Mouse (Mus musculus): ENCODE data around the gene Kcnk4. TPM values are rescaled to one million over a fixed set of nuclear protein-coding genes. Genes with fewer than 3 reads are reported as not detected.

Gene Kcnk4
- total RNA-seq, 2 experiments from 2014 or later: not detected

DNA sequence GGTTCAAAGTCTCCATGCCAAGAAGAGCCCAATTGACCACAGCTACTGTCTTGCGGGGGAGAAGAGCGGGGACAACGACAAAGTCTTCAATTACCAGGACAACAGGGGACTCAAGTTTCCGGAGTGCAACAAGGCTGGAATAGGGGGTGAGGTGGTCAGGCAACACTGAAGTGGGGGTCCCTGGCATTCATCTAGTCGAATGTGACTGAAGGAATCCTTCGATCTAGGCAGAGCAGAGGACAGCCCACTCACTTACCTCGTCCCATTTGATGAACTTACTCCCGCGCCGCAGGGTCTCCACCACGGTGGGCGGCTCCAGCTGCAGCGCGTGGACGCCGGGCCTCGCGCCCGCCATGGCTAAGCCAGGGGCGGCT lies 35.0 kb upstream of the Kcnk4 start:
- ATAC-seq (replicated peaks; ENCODE audit: poor library complexity): no peak

- no peak for ATAC-seq (replicated peaks; ENCODE audit: poor library complexity)
Measured at GRCm38 (mm10) chr19:6968491-6969271, 34.4 kb upstream of the Kcnk4 start.

- no peak for ATAC-seq (replicated peaks; ENCODE audit: poor library complexity)
Measured at GRCm38 (mm10) chr19:6956461-6956860, 22.1 kb upstream of the Kcnk4 start.

DNA sequence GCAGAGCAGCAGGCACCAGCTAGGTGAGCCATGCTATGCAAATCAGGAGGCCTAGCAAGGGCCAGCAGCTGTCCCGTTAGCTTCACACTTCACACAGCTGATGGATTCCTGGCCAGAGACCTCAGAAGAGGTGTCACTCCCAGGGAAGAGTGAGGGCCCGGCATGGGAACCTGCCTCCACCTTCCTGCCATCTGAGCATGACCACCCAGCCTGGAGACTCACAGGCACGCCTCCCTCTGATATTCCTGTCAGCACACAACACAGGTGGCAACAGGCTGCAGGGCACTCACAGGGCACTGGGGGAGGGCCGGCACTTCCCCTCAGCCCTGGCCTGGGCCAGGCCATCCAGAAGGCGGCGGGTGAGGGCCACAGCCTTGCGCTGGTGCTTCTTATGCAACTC lies 21.1 kb upstream of the Kcnk4 start:
- no peak for ATAC-seq (replicated peaks; ENCODE audit: poor library complexity)

GRCm38 (mm10) chr19:6954046-6954445 lies 19.7 kb upstream of the Kcnk4 start:
- ATAC-seq (replicated peaks; ENCODE audit: poor library complexity): no peak

DNA sequence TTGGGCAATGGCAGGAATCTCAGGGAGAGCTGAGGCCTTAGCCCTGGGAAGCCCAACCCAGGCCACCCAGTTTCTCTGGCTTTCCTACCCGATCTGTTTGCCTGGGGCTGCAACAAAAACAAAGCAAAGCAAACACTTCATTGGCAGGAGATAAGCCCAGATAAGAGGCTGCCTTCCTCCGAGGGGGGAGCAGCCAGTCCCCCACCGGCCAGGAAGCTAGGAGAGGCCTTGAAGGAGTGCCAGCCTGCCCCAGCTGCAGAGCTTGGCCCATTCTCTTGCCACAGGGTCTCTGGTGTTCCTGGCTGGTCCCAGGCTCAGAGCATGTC lies 18.4 kb upstream of the Kcnk4 start:
- no peak for ATAC-seq (replicated peaks; ENCODE audit: poor library complexity)

DNA sequence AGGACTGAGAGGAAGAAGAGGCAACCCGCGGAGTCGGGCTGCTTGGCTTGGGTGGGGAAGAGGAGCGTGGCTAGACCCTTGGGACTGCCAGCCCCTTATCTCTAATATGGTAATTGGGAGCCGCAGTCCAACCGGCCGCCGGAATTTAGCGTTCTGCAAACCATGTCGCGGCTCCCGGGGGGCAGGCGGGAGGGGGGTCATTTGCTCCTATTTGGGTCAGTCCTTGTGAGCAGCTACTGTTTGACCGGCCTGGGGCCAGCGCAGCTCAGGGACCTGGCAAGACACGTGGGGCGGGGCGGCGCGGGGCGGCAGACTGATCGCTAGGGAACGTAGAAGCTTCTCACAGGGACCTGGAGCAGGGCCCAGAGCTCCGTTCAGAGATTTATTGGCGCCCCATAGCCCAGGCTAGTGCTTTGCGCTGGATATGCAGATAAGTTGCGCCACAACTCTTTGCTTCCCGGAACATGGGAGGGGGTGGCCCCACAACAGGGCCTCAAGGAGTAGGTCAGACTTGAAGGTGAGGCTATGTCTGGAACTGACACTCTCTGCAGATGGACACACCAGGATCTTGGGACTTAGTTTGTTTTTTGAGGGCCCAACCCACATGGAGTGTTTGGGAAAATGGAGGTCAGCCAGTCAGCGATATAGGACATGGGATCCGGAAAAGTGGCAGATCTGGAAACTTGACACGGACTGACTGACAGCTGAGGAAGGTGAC lies 17.8 kb upstream of the Kcnk4 start:
- peak; percentile 40 for ATAC-seq (replicated peaks; ENCODE audit: poor library complexity)

- peak; percentile 75 for ATAC-seq (replicated peaks; ENCODE audit: poor library complexity)
Measured at GRCm38 (mm10) chr19:6951381-6951968, 17.2 kb upstream of the Kcnk4 start.

DNA sequence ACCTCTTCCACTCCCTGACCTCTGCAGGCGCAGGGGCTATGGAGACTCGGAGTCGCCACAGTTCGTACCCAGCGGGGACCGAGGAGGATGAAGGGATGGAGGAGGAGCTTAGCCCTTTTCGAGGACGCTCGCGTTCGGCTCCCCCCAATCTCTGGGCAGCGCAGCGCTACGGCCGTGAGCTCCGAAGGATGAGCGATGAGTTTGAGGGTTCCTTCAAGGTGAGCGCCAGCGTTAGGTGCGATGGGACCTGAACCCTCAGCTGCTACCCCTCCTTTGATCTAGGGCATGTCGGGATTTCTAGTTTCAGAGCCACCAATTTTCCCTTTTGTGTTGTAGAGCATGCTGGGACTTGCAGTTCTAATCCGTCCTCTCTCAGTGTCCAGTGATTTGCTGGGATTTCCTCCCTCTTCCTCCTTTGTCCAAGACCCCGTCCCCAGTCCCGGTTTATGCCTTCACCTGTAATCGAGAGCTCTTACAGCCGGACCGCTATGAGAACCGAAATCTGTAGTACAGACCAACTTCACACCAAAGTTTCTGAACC lies 16.4 kb upstream of the Kcnk4 start:
- 0 out of 2 replicates have a peak, but pooled peaks have one; percentile 12 for ATAC-seq (replicated peaks; ENCODE audit: poor library complexity)

GRCm38 (mm10) chr19:6949951-6950350 lies 15.6 kb upstream of the Kcnk4 start:
- no peak for ATAC-seq (replicated peaks; ENCODE audit: poor library complexity)

- no peak for ATAC-seq (replicated peaks; ENCODE audit: poor library complexity)
Measured at GRCm38 (mm10) chr19:6949532-6949931, 15.2 kb upstream of the Kcnk4 start.

DNA sequence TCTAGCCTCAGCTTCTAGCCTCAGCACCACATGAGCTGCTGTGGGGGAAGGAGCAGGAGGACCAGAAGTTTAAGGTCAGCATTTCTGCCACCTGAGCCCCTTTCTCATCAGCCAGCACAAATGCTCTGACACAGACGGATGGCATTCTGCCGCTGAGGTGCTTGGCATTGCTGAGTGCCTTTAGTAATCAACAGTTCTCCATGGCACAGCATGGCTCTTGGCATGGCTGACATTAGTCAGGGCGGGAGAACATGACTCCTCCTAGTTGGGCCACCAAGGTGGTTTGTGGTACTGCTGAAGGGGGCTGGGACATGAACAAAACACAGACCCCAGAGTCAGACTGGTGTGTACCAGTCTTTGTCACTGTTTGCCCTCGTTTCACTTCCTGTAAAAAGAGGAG lies 13.9 kb upstream of the Kcnk4 start:
- ATAC-seq (replicated peaks; ENCODE audit: poor library complexity): no peak

DNA sequence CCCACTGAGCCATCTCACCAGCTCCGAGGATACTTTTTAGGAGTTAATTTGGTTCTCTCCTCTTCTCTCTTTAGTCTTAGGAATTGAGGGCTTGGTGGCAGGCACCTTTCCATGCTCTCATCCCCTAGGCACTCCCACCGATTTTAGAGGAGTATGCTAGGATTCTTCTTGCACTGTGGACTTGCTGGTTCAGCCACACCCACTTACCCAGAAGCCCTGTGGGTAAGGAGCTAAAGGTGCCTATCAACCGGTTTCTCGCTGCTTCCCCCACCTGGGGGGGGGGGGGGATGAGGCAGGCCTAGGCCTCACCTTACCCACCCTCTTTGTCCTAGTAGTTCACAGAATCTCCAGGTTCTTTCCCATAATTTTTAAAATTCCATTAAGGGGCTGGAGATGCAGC lies 13.4 kb upstream of the Kcnk4 start:
- no peak for ATAC-seq (replicated peaks; ENCODE audit: poor library complexity)

DNA sequence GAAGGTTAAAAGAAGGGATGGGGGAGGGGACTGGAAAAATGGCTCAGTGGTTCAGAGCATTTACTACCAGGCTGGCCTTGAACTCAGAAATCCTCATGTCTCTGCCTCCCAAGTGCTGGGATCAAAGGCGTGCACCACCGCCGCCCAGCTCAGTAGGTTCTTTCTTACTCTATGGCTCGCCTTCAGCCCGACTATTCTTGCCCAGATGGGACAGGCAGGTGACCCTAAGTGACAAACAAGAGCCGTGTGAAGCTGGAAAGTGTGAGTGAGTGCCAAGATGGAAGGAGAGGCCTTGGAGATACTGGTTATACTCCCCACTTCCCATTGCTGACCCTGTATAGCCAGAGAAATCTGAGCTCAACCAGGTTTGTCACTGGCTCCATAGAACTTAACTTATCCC lies 9.4 kb upstream of the Kcnk4 start:
- no peak for ATAC-seq (replicated peaks; ENCODE audit: poor library complexity)

- ATAC-seq (replicated peaks; ENCODE audit: poor library complexity): no peak
Measured at GRCm38 (mm10) chr19:6942764-6943163, 8.4 kb upstream of the Kcnk4 start.

DNA sequence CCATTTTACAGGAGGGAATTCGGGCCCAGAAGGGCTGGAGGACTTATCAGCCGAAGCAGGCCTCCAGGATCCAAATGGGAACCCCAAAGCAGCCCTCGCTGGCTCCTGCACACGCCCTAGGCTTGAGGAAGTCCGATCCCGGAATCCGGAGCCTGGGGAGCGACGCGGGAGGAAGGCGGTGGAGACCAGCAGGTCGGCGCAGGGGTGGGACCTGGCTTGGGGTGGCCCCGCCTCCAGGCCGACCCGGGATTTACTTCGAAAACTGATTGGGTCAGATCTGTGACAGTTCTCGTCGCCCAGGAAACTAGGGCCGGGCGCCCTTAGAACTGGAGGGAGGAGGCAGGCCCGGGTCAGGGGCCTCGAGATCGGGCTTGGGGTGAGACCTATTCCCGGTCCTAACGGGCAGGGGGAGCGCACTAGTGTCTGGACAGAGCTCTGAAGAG lies 8.0 kb upstream of the Kcnk4 start, which contains the start of gene Gpr137:
Gene Gpr137 (minus strand): TSS at position 232 of the 443 bp plus-strand sequence.
- peak; percentile 77 for ATAC-seq (replicated peaks; ENCODE audit: poor library complexity)

- ATAC-seq (replicated peaks; ENCODE audit: poor library complexity): peak; percentile 84
Measured at GRCm38 (mm10) chr19:6941372-6942248, 7.3 kb upstream of the Kcnk4 start, which contains the start of gene Bad. TSS of gene Bad (plus strand) at chr19:6941861.

- ATAC-seq (replicated peaks; ENCODE audit: poor library complexity): no peak
Measured at GRCm38 (mm10) chr19:6940396-6941351, 6.4 kb upstream of the Kcnk4 start.

Measured in megakaryocyte progenitor cell, adult 5-6 weeks (primary cell).